Mouse (Mus musculus) thymus, postnatal 0 days (tissue): ENCODE results near the gene Kcnma1. TPM values are rescaled to one million over a fixed set of nuclear protein-coding genes. Genes with fewer than 3 reads are reported as not detected.
A peak's percentile ranks its signal among the peaks of the same experiment; 100 is the strongest.

ENCODE experiments used
- DNase-seq: peaks from one replicate; pipeline ENCODE4 v3.0.0-alpha.2; 2015; ENCODE audit warnings: low spot score
- polyA plus RNA-seq: library from polyadenylated mRNA; unstranded; fragments of >200 nt; fragmentation: Nextera tagmentation; extraction: Ambion mirVana; gene quantifications from 2 replicates; pipeline ENCODE4 v1.2.1, GENCODE M21; 2015

Gene Kcnma1
- 2.4 TPM in 2 replicates for polyA plus RNA-seq

- DNase-seq, result no peak
These were observed at the start of gene Kcnma1 for GRCm38 (mm10) chr14:24014391-24014790. TSS of gene Kcnma1 (minus strand) at chr14:24014491.

- DNase-seq, result peak; percentile 7
These were observed 45.5 kb upstream of the Kcnma1 start for GRCm38 (mm10) chr14:24059747-24060146.

- DNase-seq, result no peak
These were observed 45.0 kb upstream of the Kcnma1 start for GRCm38 (mm10) chr14:24059287-24059686.

- DNase-seq, result no peak
These were observed 37.5 kb upstream of the Kcnma1 start for GRCm38 (mm10) chr14:24051821-24052220.

- DNase-seq, result no peak
These were observed 22.3 kb upstream of the Kcnma1 start for GRCm38 (mm10) chr14:24036609-24037008.

- no peak for DNase-seq
These were observed 21.9 kb upstream of the Kcnma1 start for GRCm38 (mm10) chr14:24036208-24036535.

- DNase-seq, result no peak
These were observed 21.4 kb upstream of the Kcnma1 start for GRCm38 (mm10) chr14:24035486-24036207.

- no peak for DNase-seq
These were observed 18.6 kb upstream of the Kcnma1 start for GRCm38 (mm10) chr14:24032876-24033389.

- no peak for DNase-seq
These were observed 17.9 kb upstream of the Kcnma1 start for GRCm38 (mm10) chr14:24032201-24032600.

- DNase-seq, result no peak
These were observed 6.4 kb upstream of the Kcnma1 start for GRCm38 (mm10) chr14:24020718-24021117.

GRCm38 (mm10) chr14:24009978-24010377 is 4.3 kb downstream of the Kcnma1 start:
- DNase-seq, result no peak

GRCm38 (mm10) chr14:24008252-24008651 is 6.0 kb downstream of the Kcnma1 start:
- peak; percentile 13 for DNase-seq

GRCm38 (mm10) chr14:24006276-24006675 is 8.0 kb downstream of the Kcnma1 start:
- DNase-seq, result no peak

GRCm38 (mm10) chr14:24004471-24005271 is 9.6 kb downstream of the Kcnma1 start:
- no peak for DNase-seq

- DNase-seq, result no peak
These were observed 10.6 kb downstream of the Kcnma1 start for GRCm38 (mm10) chr14:24003450-24004381.

GRCm38 (mm10) chr14:24002647-24003046 is 11.6 kb downstream of the Kcnma1 start:
- no peak for DNase-seq

GRCm38 (mm10) chr14:23997912-23998311 is 16.4 kb downstream of the Kcnma1 start:
- DNase-seq, result no peak

- no peak for DNase-seq
These were observed 18.5 kb downstream of the Kcnma1 start for GRCm38 (mm10) chr14:23995831-23996230.

GRCm38 (mm10) chr14:23990871-23991270 is 23.4 kb downstream of the Kcnma1 start:
- no peak for DNase-seq

- DNase-seq, result no peak
These were observed 24.6 kb downstream of the Kcnma1 start for GRCm38 (mm10) chr14:23989696-23990095.

GRCm38 (mm10) chr14:23982205-23982604 is 32.1 kb downstream of the Kcnma1 start:
- DNase-seq, result no peak
